Mouse (Mus musculus) CD4-positive, CD25-positive, alpha-beta regulatory T cell, adult 4 months (primary cell): Measurements from ENCODE around the gene Gm10354. TPM values are rescaled to one million over a fixed set of nuclear protein-coding genes. Genes with fewer than 3 reads are reported as not detected.
"Not testable (repeated sequence)": the region's sequence is repeated elsewhere in the genome, so short reads cannot be mapped to it uniquely, and the experiment has no call there.

Experiments
- ATAC-seq: one replicate; pipeline ENCODE4 v1.8.0; 2017
- polyA plus RNA-seq, 2 experiments: library from polyadenylated mRNA; unstranded; fragments of 100-300 nt; shearing (Covaris generic); gene quantifications; one replicate each; pipeline ENCODE4 v1.2.1; 2017

Gene Gm10354
- polyA plus RNA-seq: not detected

DNA sequence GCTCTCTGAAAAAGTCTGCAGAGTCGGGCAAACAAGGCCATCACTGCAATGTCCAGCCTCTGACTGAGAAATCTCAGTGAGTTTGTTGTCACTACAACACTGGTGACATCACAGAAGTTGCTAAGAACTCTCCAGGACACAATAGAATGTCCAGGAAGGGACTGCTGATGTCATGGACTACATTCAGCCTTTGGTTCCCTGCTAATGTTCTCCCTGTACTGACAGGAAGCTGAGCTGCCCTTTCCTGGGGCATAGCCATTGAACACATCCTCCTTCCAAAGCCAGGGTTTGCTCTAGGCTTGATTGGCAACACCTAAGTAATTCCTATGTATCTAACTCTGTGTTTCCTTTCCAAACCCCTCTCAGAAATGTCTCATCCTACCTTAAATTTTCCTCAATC, at the start of gene Gm10354:
Gene Gm10354 (minus strand): TSS at position 101 of the 400 bp plus-strand sequence.
- not testable (repeated sequence) for ATAC-seq

DNA sequence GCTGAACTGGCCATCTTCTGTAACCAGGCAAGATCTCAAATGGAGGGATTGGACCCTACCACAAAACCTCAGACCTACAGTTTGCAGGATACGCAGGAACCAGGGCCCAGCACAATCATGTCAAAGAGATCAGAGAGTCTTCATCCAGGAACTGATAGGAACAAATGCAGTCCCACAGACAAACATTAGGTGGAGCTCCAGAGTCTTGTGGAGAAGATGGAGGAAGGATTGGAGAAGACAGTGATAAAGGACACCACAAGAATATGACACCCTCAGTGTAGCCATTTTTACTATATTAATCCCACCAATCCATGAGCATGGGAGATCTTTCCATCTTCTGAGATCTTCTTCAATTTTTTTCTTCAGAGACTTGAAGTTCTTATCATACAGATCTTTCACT, 45.6 kb upstream of the Gm10354 start:
- not testable (repeated sequence) for ATAC-seq

DNA sequence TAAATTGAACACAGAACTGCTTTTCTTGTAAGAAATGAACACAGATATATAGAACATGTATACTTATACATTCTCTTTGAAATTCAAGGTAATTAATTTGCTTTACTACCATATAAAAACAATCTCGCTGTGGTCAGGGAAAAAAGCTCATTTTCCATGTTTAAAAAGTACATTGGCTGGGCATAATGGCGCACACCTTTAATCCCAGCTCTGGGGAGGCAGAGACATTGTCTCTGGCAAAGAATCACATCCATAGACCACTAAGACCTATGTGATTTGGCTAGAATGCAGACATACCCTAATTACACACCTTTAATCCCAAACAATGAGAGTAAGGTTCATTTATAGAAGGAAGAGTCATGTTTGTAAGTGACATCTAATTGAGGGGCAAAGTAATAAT, 41.3 kb upstream of the Gm10354 start:
- ATAC-seq: not testable (repeated sequence)

DNA sequence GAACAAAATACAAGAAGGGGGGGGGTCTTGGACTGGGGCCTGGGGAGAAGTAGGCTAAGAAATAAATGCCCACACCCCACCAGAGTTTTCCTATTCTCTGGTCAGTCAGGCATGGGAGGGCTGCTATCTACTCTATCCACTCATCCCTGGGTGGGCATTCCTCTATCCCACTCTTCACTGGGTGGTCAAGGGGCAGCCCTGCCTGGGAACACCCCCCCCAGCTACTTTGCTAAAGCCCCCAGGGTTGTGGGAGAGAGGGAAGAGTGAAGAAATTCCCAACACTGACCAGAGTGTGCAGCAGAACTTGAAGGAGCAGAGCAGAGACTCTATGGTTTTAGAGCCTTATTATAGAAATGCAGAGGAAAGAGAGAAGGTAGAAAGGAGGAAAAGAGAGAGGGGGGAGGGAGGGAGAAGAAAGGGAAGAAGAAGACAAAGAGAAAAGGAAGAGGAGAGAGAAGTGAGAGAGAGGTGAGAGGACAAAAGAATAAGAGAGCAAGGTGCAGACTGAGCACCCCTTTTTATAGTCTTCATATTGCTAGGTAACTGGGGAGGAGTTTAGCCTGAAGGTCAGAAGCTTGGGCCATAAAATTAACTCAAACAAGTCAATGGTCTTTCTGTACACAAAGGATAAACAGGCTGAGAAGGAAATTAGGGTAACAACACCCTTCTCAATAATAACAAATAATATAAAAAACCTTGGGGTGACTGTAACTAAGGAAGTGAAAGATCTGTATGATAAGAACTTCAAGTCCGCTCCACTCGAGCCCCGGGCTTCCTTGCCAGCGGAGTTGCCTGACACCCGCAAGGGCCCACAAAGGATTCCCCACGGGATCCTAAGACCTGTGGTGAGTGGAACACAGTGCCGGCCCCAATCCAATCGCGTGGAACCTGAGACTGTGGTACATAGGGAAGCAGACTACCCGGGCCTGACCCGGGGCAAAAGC, 32.2 kb upstream of the Gm10354 start:
- not testable (repeated sequence) for ATAC-seq

DNA sequence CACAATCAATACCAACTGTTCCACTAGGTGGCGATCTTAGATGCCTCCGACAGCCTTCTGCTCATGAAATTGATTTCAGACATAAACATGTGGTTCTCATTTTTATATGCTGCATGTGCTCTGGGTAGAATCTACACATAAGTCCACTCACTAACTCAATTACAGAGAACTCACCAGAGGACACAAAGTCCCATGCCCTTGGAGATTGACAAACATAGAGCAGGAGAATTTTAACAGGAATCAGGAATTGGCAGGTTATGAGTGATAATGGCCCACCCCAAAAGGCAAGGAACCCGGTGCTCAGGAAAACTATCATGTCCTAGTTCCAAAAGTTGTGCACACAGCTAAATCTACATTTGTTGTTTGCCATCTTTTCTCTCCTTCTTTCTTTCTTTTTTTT, 28.2 kb upstream of the Gm10354 start:
- not testable (repeated sequence) for ATAC-seq

DNA sequence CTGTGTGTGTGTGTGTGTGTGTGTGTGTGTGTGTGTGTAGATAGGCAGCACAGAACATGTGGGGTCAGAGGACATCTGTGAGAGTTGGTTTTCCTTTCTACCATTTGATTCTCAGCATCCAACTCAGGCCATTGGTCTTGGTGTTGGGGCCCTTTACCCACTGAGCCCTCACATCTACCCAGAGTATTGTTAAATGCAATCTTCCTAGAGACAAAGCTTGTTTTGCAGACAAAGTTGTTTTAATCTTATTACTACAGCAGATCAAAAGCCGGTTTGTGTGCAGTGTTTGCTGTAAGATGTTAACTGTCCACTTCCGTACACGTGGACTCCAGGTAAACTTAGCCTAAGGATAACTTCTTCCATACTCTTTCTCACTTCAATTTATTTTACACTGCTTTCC, 27.6 kb upstream of the Gm10354 start:
- ATAC-seq: not testable (repeated sequence)

DNA sequence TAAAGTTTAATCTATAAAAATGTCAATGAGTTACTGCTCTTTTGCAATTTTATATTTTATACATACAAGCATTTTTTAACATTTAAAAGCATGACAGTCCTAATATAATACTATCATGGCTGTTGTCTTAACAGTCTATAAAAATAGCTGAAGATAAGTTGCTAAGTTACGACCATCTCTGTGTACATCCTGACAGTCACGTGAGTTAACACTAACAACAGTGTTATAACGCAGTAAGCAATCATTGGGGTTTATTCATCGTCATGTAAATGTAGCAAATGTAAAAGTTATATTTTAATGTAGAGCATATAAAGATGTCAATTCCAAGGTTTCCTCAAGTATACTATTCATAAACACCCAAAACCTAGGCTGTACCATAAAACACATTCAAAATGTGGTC, 26.8 kb upstream of the Gm10354 start:
- not testable (repeated sequence) for ATAC-seq

DNA sequence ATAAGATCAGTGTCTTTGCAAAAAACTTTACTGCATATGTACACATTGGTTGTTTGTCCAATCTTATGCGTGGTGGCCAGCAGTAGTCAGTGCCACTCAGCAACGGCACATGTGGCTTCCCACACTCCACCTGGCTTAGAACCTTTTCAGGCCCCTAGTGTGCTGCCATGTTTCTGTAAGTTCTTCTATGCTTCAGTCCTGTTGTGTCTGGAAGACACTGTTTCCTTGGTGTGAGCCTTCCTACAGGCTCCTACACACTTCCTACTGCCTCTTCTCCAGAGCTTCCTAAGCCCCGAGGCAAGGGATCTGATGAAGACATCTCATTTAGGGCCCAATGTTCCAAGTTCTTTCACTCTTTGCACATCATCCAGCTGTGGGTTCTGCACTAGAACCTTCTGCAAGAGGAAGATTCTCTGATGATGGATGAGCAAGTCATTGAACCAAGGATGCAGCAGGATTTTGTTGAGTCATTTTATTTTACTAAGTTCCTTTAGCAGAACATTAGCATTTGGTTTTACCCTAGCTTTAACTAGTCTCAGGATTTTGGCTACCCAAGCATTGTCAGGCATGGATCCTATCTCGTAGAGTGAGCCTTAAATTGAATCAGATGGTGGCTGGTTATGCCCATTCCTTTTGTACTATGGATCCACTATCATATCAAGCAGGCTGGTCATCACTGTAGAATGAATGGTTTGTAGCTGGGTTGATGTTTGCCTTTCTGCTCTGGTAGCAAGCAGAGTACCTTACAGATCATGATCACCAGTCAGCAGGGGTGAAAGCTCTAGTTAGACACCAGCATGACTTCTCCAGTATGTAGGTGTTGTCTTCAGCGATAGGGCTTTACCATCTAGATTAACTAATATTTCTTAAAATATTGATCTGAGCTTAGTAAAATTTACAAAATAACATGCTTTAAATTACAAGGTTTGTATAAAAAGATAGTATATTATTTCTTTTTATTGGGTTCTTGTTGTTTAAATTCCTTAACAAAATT, 26.1 kb upstream of the Gm10354 start:
- ATAC-seq: not testable (repeated sequence)

DNA sequence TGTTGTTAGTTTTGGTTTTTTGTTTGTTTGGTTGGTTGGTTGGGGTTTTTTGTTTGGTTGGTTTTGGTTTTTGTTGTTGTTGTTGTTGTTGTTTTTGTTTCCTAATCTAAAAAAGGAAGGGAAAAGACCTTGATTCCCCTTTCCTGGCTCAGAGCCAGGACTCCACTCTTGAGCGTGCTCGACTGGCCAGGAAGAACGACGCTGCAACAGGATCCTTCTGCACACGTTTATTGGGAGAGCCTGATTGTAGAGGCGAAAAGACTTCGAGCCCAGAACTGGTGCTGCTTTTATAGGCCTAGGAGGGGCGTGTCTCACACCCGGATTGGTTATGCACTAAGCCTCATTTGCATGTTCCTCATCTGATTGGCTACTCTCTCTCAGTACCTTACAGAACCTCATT, 19.3 kb upstream of the Gm10354 start:
- ATAC-seq: not testable (repeated sequence)

DNA sequence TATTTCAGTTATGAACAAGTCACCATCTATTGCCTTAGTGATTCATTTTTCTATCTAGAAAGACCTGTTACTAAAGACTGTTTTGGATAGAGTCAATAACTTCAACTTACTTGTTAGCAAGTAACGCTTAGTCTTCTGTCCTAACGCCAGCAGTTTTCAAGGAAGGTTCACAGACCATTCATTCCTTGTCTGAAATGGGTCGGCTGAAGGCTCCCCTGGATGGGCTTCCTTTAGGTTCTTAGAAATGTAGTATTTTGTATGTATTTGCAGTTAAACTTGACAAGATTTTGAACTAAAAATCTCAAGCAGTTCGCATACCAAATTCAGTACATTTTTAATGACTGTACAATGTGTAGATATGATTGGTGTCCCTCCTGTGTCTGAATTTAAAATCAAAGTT, 18.8 kb upstream of the Gm10354 start:
- not testable (repeated sequence) for ATAC-seq

DNA sequence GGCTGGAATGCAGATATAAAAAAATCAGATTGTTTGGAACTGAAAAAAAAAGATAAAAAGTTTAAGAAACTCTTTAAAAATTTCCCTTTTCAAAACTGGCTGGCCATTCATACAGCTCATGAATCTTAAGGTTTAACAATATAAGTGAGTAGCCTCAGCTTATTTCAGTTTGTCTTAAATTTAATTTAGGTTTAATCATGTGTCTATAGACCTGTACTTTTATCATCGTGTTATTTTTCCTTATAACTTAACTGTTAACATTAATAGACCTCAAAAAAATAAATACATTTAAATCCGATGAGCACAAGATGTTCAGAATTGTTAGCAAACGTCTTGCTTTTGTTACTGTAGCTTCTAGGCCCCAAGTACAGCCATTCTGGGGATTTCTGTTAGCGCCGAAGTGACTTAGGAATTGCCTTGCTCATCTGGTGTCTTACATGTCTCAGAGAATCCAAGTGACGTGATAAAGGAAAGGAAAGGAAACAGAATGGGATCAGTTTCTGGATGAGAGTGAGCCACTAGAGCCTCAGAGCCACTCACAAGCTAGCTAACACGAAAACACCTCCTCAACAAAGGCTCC, 18.0 kb upstream of the Gm10354 start:
- ATAC-seq: not testable (repeated sequence)

DNA sequence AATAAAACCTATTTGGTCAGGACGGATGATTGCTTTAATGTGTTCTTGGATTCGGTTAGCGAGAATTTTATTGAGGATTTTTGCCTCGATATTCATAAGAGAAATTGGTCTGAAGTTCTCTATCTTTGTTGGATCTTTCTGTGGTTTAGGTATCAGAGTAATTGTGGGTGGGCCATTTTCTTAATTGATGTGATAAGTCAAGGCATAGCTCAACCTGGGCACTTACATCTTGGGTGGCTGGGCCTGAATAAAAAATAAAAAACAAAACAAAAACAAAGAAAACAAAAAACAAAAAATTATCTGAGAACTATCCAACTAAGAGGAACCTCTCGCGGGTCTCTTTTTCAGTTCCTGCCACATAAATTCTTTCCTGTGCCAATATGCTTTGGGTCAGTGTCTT, 15.4 kb upstream of the Gm10354 start:
- not testable (repeated sequence) for ATAC-seq

DNA sequence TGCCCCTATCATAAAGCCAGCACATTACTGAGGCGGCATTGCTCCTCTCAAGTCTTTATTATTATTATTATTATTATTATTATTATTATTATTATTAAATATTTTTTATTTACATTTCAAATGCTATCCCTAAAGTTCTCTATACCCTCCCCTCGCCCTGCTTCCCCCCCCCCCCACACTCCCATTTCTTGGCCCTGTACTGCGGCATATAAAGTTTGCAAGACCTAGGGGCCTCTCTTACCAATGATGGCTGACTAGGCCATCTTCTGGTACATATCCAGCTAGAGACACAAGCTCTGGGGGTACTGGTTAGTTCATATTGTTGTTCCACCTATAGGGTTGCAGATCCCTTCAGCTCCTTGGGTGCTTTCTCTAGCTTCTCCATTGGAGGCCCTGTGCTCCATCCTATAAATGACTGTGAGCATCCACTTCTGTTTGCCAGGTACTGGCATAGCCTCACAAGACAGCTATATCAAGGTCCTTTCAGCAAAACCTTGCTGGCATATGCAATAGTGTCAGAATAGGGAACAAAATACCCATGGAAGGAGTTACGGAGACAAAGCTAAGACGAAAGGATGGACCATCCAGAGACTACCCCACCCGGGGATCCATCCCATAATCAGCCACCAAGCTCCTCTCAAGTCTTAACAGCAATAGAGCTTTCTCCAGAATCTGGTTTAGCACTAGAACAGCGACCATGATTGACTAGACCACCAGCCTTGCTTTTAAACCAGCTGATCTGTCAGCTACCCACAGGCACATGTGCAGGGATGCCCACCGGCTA, 11.8 kb upstream of the Gm10354 start:
- not testable (repeated sequence) for ATAC-seq

DNA sequence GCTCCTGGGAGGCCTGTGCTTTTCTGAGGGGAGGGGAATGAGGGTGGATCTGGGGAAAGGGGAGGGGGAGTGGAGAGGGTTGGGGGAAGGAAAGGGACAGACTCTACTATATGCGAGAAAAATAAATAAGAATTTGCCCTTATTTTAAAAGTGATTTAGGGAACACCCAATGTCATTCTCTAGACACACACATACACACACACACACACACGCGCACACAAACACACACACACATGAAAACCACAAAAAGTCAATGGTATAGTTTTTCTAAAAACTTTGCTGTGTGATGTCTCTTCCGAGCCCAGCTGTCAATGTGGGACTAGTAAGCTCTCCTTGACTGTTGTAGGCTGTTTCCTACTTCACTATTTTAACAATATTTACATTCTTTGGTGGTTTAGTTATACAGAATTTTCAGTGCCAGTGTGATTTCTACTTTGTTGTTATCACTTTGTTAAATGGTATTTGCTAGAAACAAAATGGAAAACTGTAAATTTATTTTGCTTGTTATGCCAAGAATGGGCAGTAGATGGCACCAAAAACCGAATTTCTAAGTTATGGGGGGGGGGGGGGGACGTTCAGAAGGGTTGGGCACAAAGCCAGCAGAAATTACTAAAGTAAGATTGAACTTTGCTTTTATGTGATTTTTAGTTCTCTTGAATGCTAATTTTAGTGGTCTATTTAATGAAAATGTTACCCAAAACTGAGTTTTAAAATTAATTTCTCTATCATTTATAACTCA, 8.1 kb upstream of the Gm10354 start:
- ATAC-seq: not testable (repeated sequence)

DNA sequence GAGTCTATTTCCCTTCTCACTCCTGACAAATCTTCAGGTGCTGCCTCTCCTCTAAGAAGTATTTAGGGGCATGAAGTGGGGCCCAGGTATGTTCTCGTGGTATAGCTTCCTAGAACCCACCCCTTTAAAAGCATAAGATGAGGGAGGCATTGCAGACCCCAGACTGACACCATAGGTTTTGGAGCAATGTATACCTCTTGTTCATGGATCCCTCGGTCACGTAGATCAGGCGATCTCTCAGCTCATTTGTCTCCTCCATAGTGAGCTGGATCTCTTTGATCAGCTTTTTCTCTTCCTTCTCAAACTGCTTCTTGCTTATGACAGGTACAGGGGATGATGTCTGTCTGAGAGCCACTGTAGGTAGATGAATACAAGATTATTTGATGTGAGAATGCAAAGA, 1.4 kb downstream of the Gm10354 start:
- ATAC-seq: not testable (repeated sequence)

DNA sequence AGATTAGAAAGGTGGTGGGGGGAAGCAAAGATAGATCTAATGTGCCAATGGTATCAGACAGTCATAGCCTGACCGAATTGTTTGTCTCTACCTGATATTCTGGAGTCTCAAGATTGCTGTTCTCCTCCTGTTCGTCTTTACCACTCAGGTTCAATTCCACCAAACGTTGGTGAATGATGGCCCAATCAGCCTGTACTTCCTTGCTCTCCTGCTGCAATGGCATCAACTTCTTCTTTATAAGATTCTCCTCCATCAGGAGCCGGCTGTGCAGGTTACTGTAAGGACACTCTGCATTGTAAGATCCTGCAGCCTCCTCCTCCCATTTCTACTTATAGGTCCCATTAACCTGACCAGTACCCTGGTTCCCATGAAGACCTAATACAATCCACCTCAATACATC, 3.4 kb downstream of the Gm10354 start:
- not testable (repeated sequence) for ATAC-seq

DNA sequence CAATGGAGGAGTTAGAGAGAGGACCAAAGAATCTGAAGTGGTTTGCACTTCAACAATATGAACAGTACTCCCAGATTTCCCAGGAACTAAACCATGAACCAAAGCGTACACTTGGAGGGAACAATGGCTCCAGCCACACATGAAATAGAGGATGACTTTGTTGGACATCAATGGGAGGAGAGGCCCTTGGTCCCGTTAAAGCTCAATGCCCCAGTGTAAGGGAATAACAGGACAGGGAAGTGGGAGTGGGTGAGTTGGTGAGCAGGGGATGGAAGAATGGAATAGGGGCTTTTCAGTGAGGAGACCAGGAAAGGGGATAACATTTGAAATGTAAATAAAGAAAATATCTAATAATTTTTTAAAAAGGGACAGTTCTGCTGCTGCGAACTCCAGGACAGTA, 5.9 kb downstream of the Gm10354 start:
- ATAC-seq: not testable (repeated sequence)

DNA sequence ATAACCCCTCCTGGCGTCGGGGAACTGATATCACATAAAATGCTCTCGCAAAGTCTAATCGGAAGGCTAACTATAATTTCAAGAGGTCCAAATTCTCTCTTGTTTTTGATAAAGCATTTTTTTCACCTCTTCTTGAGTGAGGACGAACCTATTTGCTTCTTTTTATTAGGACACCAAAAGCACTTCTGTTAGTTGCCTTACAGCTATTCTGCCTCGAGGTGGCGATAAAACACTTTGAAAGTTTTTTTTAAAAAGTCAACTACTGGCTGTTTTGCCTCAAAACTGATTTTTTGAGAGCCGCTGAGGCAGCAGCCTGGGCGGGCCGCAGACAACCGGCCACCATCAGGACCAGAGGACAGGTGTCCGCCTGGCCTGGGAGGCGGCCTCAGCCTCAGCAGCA, 14.9 kb downstream of the Gm10354 start:
- not testable (repeated sequence) for ATAC-seq

DNA sequence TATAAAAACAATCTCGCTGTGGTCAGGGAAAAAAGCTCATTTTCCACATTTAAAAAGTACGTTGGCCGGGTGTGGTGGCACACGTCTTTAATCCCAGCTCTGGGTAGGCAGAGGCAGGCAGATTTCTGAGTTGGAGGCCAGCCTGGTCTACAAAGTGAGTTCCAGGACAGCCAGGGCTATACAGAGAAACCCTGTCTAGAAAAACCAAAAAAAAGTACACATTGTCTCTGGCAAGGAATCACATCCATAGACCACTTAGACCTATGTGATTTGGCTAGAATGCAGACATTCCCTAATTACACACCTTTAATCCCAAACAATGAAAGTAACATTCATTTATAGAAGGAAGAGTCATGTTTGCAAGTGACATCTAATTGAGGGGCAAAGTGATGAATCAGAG, 17.2 kb downstream of the Gm10354 start:
- not testable (repeated sequence) for ATAC-seq

DNA sequence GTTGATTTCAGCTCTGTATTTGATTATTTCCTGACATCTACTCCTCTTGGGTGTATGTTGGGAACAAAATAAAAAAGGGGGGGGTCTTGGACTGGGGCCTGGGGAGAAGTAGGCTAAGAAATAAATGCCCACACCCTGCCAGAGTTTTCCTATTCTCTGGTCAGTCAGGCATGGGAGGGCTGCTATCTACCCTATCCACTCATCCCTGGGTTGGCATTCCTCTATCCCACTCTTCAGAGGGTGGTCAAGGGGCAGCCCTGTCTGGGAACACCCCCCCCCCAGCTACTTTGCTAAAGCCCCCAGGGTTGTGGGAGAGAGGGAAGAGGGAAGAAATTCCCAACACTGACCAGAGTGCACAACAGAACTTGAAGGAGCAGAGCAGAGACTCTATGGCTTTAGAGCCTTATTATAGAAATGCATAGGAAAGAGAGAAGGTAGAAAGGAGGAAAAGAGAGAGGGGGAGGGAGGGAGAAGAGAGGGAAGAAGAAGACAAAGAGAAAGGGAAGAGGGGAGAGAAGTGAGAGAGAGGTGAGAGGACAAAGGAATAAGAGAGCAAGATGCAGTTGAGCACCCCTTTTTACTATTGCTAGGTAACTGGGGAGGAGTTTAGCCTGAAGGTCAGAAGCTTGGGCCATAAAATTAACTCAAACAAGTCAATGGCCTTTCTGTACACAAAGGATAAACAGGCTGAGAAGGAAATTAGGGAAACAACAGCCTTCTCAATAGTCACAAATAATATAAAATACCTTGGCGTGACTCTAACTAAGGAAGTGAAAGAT, 22.6 kb downstream of the Gm10354 start:
- ATAC-seq: not testable (repeated sequence)
